Mouse (Mus musculus) splenic B cell, adult 2 months (primary cell): ENCODE results near the gene Pla2g4b.

Source experiments
- DNase-seq: peaks from one replicate; pipeline ENCODE4 v3.0.0-alpha.2; 2011; ENCODE audit warnings: low read depth, low spot score
- H3K27me3 ChIP-seq: 2 replicates; pipeline ENCODE4 v1.6.1; 2012; ENCODE audit warnings: mild to moderate bottlenecking, low read length, moderate library complexity, mixed read lengths; ENCODE audit not compliant: control insufficient read depth, poor library complexity, insufficient read depth, severe bottlenecking
- H3K36me3 ChIP-seq: 2 replicates; pipeline ENCODE4 v1.6.1; 2012; ENCODE audit warnings: mild to moderate bottlenecking, low read length, moderate library complexity, mixed read lengths; ENCODE audit not compliant: control insufficient read depth, poor library complexity, insufficient read depth, severe bottlenecking

The Pla2g4b gene

DNA sequence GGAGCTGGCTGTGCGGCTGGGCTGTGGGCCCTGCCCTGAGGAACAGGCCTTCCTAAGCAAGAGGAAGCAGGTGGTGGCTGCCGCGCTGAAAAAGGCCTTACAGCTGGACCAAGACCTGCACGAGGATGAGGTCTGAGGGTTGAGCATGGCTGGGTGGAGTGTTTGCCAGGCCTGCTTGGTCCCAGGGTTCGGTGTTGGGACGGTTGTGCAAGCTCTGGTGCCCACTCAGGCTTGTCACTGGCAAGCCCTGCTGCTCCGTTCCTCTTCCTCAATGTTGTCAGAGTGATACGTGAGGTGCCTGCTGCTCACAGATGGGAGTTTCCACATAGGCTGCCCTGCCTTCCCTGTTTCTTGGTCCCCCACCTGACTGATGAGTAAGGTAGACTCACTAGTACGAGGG, 4.5 kb downstream of the Pla2g4b start:
- H3K27me3 ChIP-seq, result no peaks in the 10 kb centered on the region
- DNase-seq, result no peak
- no peaks in the 10 kb centered on the region; the same call in none of the 2 replicates for H3K36me3 ChIP-seq

DNA sequence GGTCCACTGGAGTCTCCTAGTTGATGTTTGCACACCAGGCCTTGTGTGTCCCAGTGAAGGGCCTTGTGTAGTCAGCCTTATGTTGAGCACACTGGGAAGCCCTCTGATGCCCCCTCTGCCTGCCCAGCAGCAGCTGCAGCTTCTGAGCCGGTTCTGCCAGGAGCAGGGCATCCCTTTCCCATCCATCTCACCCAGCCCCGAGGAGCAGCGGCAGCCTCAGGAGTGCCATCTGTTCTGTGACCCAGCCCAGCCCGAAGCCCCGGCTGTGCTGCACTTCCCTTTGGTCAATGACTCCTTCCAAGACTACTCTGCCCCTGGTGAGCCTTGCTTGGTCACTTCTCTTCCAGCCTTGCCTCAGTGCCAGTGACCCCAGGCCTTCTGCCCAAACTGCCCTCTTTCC, 7.8 kb downstream of the Pla2g4b start:
- no peaks in the 10 kb centered on the region for H3K27me3 ChIP-seq
- no peaks in the 10 kb centered on the region for H3K36me3 ChIP-seq
- DNase-seq, result no peak

DNA sequence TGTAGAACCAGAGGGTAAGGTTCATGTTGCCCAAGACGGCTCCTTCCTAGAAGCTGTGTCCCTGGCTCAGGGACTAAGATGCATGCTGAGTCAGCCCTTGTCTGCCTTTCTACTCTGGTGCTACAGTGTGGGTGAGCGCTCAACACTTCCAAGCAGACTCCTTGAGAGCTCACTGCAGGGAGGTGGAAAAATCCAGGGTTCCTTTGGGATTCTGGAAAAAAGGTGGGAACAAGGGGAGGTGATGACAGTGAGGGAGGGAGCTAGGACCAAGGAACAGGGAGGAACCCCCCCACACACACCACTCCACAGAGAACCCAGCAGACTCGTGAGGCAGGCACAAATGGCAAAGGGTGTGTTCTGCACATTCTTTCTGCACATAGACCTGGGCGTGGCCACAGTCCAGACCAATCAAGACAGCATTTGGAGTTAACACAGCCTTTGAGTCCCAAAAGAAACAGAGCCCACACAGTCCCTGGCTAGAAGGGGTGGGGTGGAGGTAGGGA, 10.9 kb downstream of the Pla2g4b start:
- no peaks in the 10 kb centered on the region for H3K36me3 ChIP-seq
- no peak for DNase-seq
- no peaks in the 10 kb centered on the region for H3K27me3 ChIP-seq

DNA sequence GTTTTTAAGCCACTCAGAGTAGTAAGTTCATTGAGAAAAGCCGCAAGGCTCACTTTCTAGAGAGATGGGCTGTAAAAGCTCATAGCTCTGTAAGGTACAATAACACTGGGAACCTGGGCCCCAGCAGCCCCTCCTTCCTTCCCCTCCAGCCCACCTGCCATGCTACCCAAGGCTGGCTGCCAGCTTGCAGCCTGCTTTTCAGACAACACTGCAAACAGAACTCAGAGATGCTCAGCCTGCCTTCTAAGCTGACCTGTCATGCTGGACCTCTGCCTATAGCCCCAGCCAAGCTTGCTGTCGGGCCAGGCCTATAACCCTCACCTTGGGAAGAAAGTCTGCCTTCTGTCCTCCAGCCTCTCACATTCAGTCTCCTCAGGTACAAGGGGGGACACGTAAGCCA, 11.5 kb downstream of the Pla2g4b start:
- H3K36me3 ChIP-seq, result no peaks in the 10 kb centered on the region
- DNase-seq, result no peak
- H3K27me3 ChIP-seq, result no peaks in the 10 kb centered on the region

DNA sequence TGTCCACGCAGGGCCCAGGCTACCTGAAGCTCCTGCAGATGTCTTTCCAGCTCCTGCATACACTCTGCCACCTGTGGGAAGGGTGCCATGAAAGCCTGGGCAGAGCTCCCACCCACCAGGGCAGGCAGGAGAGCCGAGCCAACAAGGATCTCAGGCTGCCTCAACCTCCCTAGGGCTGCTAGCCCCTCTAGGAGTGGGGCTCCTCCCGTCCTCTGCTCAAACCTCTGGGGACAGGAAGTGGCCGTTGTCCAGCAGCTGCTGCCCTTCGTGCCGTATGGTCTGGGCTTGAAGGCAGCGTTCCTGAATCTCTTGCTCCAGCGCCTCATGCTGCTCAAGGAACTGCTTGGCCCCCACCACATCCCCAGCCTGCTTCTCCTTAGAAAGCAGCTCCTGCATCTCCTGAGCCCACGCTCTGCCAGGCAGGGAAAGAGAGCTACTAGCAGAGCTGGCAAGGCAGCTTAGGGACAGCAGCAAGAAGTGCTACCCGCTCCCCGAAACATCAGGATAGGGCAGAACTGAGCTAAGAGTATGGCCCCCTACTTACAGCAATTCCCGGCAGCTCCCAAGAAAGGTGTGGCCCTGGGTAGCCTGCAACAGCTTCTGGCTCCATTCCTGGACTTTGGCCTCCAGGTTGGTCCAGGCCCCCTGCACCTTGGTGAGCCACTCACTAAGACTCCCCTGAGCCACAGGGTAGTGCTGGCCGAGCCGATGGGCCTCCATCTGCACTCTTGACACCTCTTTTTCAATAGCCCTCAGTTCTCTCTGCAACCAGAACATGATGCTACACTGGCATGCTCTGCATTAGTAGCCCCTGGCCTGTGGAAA, 13.5 kb downstream of the Pla2g4b start:
- Histone ChIP-seq H3K36me3 (no peaks in the 10 kb centered on the region), H3K27me3 (no peaks in the 10 kb centered on the region)
- DNase-seq, result no peak

DNA sequence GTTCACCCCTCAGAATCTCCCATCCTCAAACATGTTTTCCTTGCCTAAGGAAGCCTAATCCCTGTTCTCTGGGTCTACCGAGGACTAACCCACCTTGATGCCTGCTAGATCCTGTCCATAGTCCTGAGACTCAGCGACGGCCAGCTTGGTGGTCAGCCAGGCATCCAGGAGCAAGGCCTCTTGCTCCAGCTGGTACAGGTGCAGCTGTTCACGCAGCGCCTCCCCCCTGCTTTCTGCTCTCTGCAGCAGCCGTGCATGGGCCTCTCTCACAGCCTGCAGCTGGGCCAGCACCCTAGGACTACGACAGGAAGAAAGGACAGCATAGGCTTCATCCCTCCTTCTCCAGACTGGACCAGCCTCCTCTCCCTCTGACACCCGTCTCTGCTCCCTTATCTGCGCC, 15.0 kb downstream of the Pla2g4b start:
- H3K27me3 ChIP-seq, result no peaks in the 10 kb centered on the region
- H3K36me3 ChIP-seq, result no peaks in the 10 kb centered on the region
- DNase-seq, result no peak

DNA sequence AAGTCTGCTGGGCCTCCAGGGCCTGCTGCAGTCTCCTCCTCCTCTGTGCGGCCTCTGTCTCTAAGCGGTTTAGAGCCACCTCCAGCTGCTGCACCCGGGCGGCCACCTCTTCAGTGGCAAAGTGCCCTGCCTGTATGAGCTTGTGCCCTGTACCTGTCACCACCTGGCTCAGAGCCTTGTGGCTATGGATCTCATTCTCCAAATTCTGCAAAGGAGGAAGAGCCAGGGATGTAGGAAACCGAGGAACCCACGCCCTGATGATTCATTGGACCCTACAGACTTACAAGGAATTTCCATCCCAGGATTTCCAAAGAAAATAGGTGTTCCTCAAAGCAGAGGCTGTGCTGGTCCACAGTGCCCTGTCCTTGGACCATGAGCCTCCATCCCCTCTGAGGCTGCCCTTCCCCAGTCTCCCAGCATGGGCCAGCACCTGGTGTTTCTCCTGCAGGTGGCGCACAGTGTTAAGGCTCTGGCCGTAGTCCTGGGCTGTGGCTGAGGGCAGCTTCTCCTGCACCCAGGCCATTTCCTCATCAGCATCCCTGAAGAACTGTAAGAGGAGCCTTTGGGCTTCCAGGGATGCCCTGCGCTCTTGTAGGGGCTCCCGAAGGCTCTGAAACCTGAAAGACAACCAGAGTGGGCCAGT, 16.5 kb downstream of the Pla2g4b start:
- no peaks in the 10 kb centered on the region for H3K27me3 ChIP-seq
- peak; percentile 55 for DNase-seq
- H3K36me3 ChIP-seq, result no peaks in the 10 kb centered on the region

DNA sequence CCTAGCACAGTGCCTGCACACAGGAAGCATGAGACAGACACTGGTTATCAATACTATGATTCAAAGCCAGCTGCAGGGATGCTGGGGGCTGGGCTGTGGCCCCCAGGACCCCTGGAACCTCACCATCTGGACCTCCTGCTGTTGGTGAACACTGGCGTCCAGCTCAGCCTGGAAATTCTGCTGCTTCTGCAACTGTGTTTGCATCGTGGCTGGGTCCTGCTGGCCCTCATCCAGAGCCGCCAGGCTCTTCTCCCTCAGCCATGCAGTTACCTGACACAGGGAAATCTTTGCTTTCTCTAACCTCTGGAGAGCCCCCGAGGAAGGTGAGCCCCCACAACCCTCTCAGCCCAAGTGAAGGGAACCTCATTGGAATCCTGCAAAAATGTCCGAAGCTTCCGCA, 18.2 kb downstream of the Pla2g4b start:
- Histone ChIP-seq H3K36me3 (no peaks in the 10 kb centered on the region), H3K27me3 (no peaks in the 10 kb centered on the region)
- DNase-seq, result no peak

DNA sequence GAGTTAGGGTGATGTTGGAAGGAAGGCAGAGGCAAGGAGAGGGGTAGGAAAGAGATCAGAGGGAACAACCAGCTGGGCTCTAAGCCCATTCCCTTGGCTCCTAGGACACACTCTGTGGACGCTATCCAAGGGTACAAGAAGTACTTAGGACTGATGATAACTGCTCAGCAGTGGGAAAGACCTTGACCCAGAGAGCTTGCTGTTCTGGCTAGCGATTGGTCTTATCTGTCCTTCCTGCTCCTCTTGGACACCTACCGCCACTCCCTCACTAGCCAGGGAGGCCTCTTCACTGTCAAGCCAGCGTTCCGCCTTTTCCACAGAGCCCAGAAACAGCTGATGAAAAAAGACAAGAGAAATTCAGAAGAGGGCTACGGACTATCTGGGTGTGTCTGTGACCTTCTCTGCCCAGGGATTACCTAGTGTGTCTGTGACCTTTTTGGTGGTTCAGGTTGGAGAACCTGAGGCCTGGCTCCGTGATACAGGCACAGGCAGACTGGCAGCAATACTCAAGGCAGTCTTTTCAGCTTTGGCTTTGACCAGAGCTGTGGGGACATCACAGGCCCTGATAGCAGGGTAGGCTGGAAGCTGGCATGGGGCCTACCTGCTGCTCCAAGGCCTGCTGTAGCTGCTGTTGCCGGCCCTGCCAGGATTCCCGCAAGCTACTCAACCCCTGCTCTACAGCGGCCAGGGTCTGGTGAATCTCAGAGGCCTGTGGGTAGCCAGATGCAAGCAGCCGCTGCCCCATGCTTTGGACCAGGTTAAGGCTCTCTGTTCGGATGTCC, 21.7 kb downstream of the Pla2g4b start:
- no peak for DNase-seq
- no peaks in the 10 kb centered on the region for H3K36me3 ChIP-seq
- H3K27me3 ChIP-seq, result no peaks in the 10 kb centered on the region

DNA sequence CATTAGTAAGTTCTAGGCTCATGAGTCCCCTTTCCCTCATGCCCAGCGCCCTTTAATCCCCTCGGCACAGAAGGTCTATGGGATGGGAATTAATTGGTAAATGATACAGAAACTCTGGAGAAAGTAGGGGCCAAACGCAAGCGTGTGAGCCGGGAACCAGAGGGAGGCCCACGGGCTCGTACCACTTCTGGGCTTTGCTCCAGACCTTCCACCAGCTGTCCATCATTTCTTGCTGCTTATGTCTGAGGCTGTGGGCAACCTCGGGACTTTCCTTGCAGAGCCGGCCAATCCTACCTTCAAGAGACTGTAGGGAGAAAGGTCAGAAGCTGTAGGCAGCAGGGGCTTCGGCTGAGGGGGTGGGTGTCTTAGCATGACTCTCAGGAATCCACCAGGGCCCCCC, 22.7 kb downstream of the Pla2g4b start:
- H3K36me3 ChIP-seq, result no peaks in the 10 kb centered on the region
- DNase-seq, result no peak
- H3K27me3 ChIP-seq, result no peaks in the 10 kb centered on the region

DNA sequence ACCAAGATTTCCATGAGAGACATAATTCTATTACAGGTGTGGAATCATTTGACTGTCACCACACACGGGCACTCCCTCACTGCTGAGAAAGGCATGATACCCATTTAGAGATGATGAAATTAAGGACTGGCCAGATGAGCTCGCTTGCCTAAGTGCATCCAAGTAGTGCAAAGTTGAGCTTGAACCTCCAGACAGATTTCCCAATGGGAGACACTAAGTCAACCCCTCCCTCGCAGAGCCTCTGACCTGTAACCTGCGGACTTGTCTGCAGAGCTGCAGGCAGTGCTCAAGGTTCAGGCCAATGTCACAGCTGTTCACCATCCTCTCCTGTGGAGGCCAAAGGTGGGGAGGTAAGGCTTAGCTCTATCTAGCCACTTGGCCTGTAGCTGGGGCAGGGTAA, 25.6 kb downstream of the Pla2g4b start:
- Histone ChIP-seq H3K27me3 (no peaks in the 10 kb centered on the region), H3K36me3 (no peaks in the 10 kb centered on the region)
- no peak for DNase-seq

DNA sequence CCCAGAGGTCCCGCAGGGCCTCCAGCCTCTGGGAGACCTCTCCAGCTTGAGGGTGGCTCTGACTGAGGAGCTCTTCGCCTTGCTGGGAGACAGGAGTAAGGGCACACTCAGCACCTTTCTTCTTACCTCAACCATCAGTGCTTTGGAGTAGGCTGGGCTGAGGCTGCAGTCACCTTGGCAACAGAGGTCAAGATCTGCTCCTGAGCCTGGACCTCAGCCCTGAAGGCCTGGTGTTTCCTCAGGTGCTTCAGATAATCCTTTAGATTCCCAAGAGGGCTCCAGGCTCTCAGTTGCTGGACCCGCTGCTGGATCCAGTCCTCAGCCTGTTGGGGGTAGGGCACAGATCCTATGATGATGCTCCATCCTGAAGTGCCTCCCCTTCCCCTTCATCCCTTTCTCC, 26.2 kb downstream of the Pla2g4b start:
- DNase-seq, result no peak
- H3K27me3 ChIP-seq, result no peaks in the 10 kb centered on the region
- no peaks in the 10 kb centered on the region for H3K36me3 ChIP-seq

DNA sequence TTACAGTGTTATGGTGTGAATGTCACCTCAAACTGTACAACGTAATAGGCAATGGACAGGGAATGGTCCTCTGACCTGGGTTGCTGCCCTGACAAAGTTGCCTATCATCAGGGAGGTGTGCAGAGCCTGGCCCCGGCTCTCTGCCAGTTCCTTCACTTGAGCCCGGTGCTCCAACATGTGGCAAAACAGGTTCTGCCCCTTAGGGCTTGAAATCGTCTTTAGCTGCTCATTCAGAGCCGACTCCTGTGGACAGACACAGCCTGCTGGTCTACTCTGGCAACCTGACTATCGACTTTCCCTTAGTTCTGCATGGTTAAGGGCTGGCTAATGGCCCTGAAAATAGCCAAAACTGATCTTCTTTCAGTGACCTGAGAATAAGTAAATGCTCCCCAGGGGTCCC, 27.0 kb downstream of the Pla2g4b start:
- Histone ChIP-seq H3K36me3 (no peaks in the 10 kb centered on the region), H3K27me3 (no peaks in the 10 kb centered on the region)
- no peak for DNase-seq

DNA sequence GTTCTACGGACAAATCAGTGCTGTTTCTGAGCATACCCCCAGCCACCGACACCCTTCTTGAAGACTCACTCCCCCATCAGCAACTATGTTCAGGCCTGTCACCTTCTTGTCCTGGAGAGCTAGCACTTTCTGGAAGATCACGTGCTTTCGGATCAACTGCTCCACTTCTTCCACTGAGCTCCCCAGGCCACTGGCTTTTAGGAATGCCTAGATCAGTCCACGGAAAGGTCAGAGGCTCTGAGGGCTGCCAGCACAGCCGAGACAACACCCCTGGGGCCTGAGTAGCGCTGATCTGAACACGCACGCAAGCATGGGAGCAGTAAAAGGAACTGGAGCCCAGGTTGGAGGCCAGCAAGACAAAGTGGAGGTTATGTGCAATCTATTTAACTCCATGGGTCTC, 27.4 kb downstream of the Pla2g4b start:
- no peaks in the 10 kb centered on the region for H3K27me3 ChIP-seq
- no peaks in the 10 kb centered on the region for H3K36me3 ChIP-seq
- DNase-seq, result no peak

DNA sequence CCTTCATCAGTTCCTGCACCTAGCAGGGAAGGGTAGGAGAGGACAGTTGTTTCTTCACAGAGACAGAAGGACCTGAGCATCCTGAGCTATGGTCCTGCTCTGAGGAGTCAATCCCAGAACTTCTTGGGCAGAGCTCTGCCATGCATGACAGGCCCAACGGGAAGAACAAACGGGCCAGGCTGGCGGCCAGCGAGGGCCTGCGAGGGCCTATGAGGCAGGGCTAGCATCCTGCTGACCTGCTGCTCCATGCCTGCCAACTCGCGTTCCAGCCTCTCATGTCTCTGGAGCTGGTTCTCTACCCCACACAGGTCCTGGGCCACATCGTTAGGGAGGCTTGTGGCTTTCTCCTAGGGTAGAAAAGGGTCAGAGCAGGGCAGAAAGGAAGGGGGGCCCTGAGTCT, 29.0 kb downstream of the Pla2g4b start:
- no peaks in the 10 kb centered on the region for H3K36me3 ChIP-seq
- no peak for DNase-seq
- no peaks in the 10 kb centered on the region for H3K27me3 ChIP-seq
